ENCODE assay signal across 29 mouse cellular contexts in genomic region chr2:65975383-65975782, GRCm38 (mm10).
A peak's percentile ranks its signal among the peaks of the same experiment; 100 is the strongest.
DNase-seq lines count a peak whose midpoint lies in the region; ATAC-seq lines count a peak whose summit lies in the region.
"Had no signal": no experiment of that assay in that cellular context is flagged by ENCODE, and none has a peak within 500 bp of the region (broad histone marks: within the 10 kb centered on the region; RNA-seq: fewer than 3 reads in every experiment).

No protein-coding gene starts in this region.

- H3K4me2 ChIP-seq in forebrain, embryonic 11.5 days (ENCODE audit: low read depth, low read length, severe bottlenecking): no peak overlapping the region
- no peak overlapping the region for H3K4me2 ChIP-seq in forebrain, embryonic 16.5 days (ENCODE audit: low read length)
- no peak overlapping the region for H3K4me2 ChIP-seq in midbrain, embryonic 13.5 days (replicated peaks)
- H3K4me2 ChIP-seq in midbrain, embryonic 16.5 days (ENCODE audit: low read length): no peak overlapping the region
- H3K4me2 ChIP-seq: embryonic facial prominence, embryonic 13.5 days; forebrain, embryonic 13.5 days; heart, embryonic 12.5 days; heart, embryonic 15.5 days had no signal

- H3K4me1 ChIP-seq in forebrain, embryonic 11.5 days (replicated peaks; ENCODE audit: control insufficient read depth, insufficient read depth, low read length): no peaks in the 10 kb centered on the region
- peaks cover 11% of the 10 kb centered on the region for H3K4me1 ChIP-seq in forebrain, embryonic 16.5 days (replicated peaks; ENCODE audit: control insufficient read depth, insufficient read depth, low read length)
- H3K4me1 ChIP-seq in midbrain, embryonic 13.5 days (replicated peaks): peaks cover 33% of the 10 kb centered on the region
- H3K4me1 ChIP-seq in midbrain, embryonic 16.5 days (ENCODE audit: control insufficient read depth, insufficient read depth, low read length): peaks cover 20% of the 10 kb centered on the region
- peaks cover 40% of the 10 kb centered on the region for H3K4me1 ChIP-seq in limb, embryonic 10.5 days
- H3K4me1 ChIP-seq in midbrain, embryonic 10.5 days: peaks cover 38% of the 10 kb centered on the region

- no peaks in the 10 kb centered on the region for H3K36me3 ChIP-seq in forebrain, embryonic 11.5 days (ENCODE audit: control insufficient read depth, insufficient read depth, low read length)
- H3K36me3 ChIP-seq in forebrain, embryonic 16.5 days (ENCODE audit: control insufficient read depth, insufficient read depth): peaks cover 4% of the 10 kb centered on the region; the same call in 1 of the 2 replicates
- H3K36me3 ChIP-seq in midbrain, embryonic 13.5 days: peaks cover 9% of the 10 kb centered on the region
- peaks cover 8% of the 10 kb centered on the region for H3K36me3 ChIP-seq in midbrain, embryonic 16.5 days (ENCODE audit: control insufficient read depth, insufficient read depth, low read length)
- peaks cover 11% of the 10 kb centered on the region for H3K36me3 ChIP-seq in limb, embryonic 10.5 days
- peaks cover 15% of the 10 kb centered on the region for H3K36me3 ChIP-seq in midbrain, embryonic 10.5 days
- H3K36me3 ChIP-seq: embryonic facial prominence, embryonic 13.5 days; G1E; heart, embryonic 12.5 days; heart, embryonic 15.5 days had no signal

- WGBS in forebrain, embryonic 11.5 days: 77% methylated on average over 5 of the region's 5 CpGs
- WGBS in forebrain, embryonic 16.5 days: 77% methylated on average over 5 of the region's 5 CpGs
- WGBS in midbrain, embryonic 13.5 days: 52% methylated on average over 5 of the region's 5 CpGs
- WGBS in midbrain, embryonic 16.5 days: 53% methylated on average over 5 of the region's 5 CpGs
- 57% methylated on average over 5 of the region's 5 CpGs for WGBS in limb, embryonic 10.5 days
- 71% methylated on average over 5 of the region's 5 CpGs for WGBS in midbrain, embryonic 10.5 days

- ATAC-seq in forebrain, embryonic 11.5 days (replicated peaks; ENCODE audit: low FRiP score): no peak
- ATAC-seq in forebrain, embryonic 16.5 days: no peak
- no peak for ATAC-seq in midbrain, embryonic 13.5 days
- no peak for ATAC-seq in midbrain, embryonic 16.5 days
- ATAC-seq: forebrain, embryonic 13.5 days; forebrain, postnatal 0 days; hindbrain, embryonic 16.5 days; inflammation-experienced regulatory T-cells, adult 6 months; Patski had no signal

- no peaks in the 10 kb centered on the region for H3K9me3 ChIP-seq in forebrain, embryonic 11.5 days (ENCODE audit: control insufficient read depth, low read length)
- no peaks in the 10 kb centered on the region for H3K9me3 ChIP-seq in forebrain, embryonic 16.5 days (ENCODE audit: control insufficient read depth, low read length)
- H3K9me3 ChIP-seq in midbrain, embryonic 13.5 days: no peaks in the 10 kb centered on the region
- no peaks in the 10 kb centered on the region for H3K9me3 ChIP-seq in midbrain, embryonic 16.5 days (replicated peaks; ENCODE audit: control insufficient read depth, low read length, poor library complexity, severe bottlenecking)
- no peaks in the 10 kb centered on the region for H3K9me3 ChIP-seq in limb, embryonic 10.5 days (replicated peaks)
- H3K9me3 ChIP-seq in midbrain, embryonic 10.5 days (replicated peaks): 0 out of 2 replicates have a peak, but pooled peaks cover 7% of the 10 kb centered on the region
- H3K9me3 ChIP-seq: forebrain, embryonic 13.5 days; heart, embryonic 15.5 days had no signal

- no peak for DNase-seq in forebrain, embryonic 11.5 days (ENCODE audit: low spot score)
- DNase-seq in limb, embryonic 10.5 days (ENCODE audit: low spot score): no peak
- DNase-seq in layer of hippocampus, postnatal 25 days (ENCODE audit: extremely low spot score in 1 of 2, low spot score in 1 of 2): no peak
- DNase-seq in midbrain, embryonic 10.5 days (ENCODE audit: low spot score): no peak
- DNase-seq: adrenal gland, postnatal 10 days; adrenal gland, postnatal 36 days; B cell, adult 2 months; cerebellum, adult 18-20 months; cerebellum, adult 9-10 months; cerebellum, postnatal 14 days; forebrain, postnatal 0 days; gastrocnemius, postnatal 25 days; heart, adult 18-20 months; heart, postnatal 10 days; heart, postnatal 36 days had no signal

- no peaks in the 10 kb centered on the region for H3K27me3 ChIP-seq in forebrain, embryonic 11.5 days (ENCODE audit: control insufficient read depth, insufficient read depth, low read length)
- H3K27me3 ChIP-seq in forebrain, embryonic 16.5 days (replicated peaks; ENCODE audit: control insufficient read depth, insufficient read depth, low read length): no peaks in the 10 kb centered on the region
- H3K27me3 ChIP-seq in midbrain, embryonic 13.5 days: no peaks in the 10 kb centered on the region
- no peaks in the 10 kb centered on the region for H3K27me3 ChIP-seq in midbrain, embryonic 16.5 days (ENCODE audit: control insufficient read depth, insufficient read depth, low read depth, low read length)
- no peaks in the 10 kb centered on the region for H3K27me3 ChIP-seq in limb, embryonic 10.5 days (ENCODE audit: low read depth, poor library complexity, severe bottlenecking)
- no peaks in the 10 kb centered on the region for H3K27me3 ChIP-seq in midbrain, embryonic 10.5 days (ENCODE audit: low read depth, poor library complexity, severe bottlenecking)
- H3K27me3 ChIP-seq: CH12.LX; embryonic facial prominence, embryonic 13.5 days; forebrain, embryonic 13.5 days had no signal

- no peak overlapping the region for H3K9ac ChIP-seq in forebrain, embryonic 11.5 days (ENCODE audit: low read length)
- H3K9ac ChIP-seq in forebrain, embryonic 16.5 days (replicated peaks; ENCODE audit: low read depth, low read length): no peak overlapping the region
- no peak overlapping the region for H3K9ac ChIP-seq in midbrain, embryonic 13.5 days (replicated peaks)
- no peak overlapping the region for H3K9ac ChIP-seq in midbrain, embryonic 16.5 days (ENCODE audit: low read depth, low read length)
- H3K9ac ChIP-seq: embryonic facial prominence, embryonic 13.5 days; forebrain, embryonic 13.5 days; forebrain, postnatal 0 days; heart, embryonic 12.5 days; heart, embryonic 15.5 days had no signal

- no peak overlapping the region for H3K4me3 ChIP-seq in forebrain, embryonic 11.5 days (ENCODE audit: low read depth, low read length)
- H3K4me3 ChIP-seq in forebrain, embryonic 16.5 days (replicated peaks; ENCODE audit: low read length): no peak overlapping the region
- H3K4me3 ChIP-seq in midbrain, embryonic 13.5 days (replicated peaks): no peak overlapping the region
- no peak overlapping the region for H3K4me3 ChIP-seq in midbrain, embryonic 16.5 days (ENCODE audit: low read depth, low read length)
- H3K4me3 ChIP-seq in limb, embryonic 10.5 days: no peak overlapping the region
- no peak overlapping the region for H3K4me3 ChIP-seq in midbrain, embryonic 10.5 days
- H3K4me3 ChIP-seq: embryonic facial prominence, embryonic 13.5 days; erythroblast, embryonic 14.5 days; forebrain, embryonic 13.5 days; heart, embryonic 12.5 days; heart, embryonic 15.5 days; hindbrain, embryonic 10.5 days had no signal

- H3K27ac ChIP-seq in forebrain, embryonic 11.5 days (ENCODE audit: low read depth, low read length): 0 out of 2 replicates have a peak overlapping the region, but pooled peaks have one; percentile 31
- H3K27ac ChIP-seq in forebrain, embryonic 16.5 days (ENCODE audit: low read length): no peak overlapping the region
- peak overlapping the region; percentile 56; the same call in 1 of the 2 replicates for H3K27ac ChIP-seq in midbrain, embryonic 13.5 days
- no peak overlapping the region for H3K27ac ChIP-seq in midbrain, embryonic 16.5 days (ENCODE audit: low read length)
- peak overlapping the region; percentile 70 for H3K27ac ChIP-seq in limb, embryonic 10.5 days
- no peak overlapping the region for H3K27ac ChIP-seq in midbrain, embryonic 10.5 days (replicated peaks)
- H3K27ac ChIP-seq: embryonic facial prominence, embryonic 13.5 days; forebrain, embryonic 13.5 days; heart, embryonic 15.5 days; hindbrain, embryonic 10.5 days had no signal

Comparison
In these comparisons a context has a peak if more than half of its experiments do, and no peak if none do; other contexts are left out.
1. H3K27ac ChIP-seq: peak in forebrain, embryonic 11.5 days (single experiment), midbrain, embryonic 13.5 days (single experiment) and limb, embryonic 10.5 days (single experiment); none in forebrain, embryonic 16.5 days (single experiment), midbrain, embryonic 16.5 days (single experiment) and midbrain, embryonic 10.5 days (single experiment).